Mouse (Mus musculus) cerebellum, postnatal 36 days (tissue): ENCODE measurements around the gene Gm21708.
"Not testable (repeated sequence)": the region's sequence is repeated elsewhere in the genome, so short reads cannot be mapped to it uniquely, and the experiment has no call there.

Experiments used
- DNase-seq, 2 experiments: peaks; one replicate each; pipeline ENCODE4 v3.0.0; 2021 to 2022; ENCODE audit warnings: mixed read lengths in 2 of 2

Gm21708 gene

GRCm38 (mm10) chrY:3410067-3410466 lies at the start of gene Gm21708, which contains the start of gene Gm21704:
Gene Gm21708, minus strand, starts transcription at chrY:3410167.
Gene Gm21704, minus strand, starts transcription at chrY:3410167.
- not testable (repeated sequence) for DNase-seq
